ENCODE assay signal across 31 mouse cellular contexts in the genomic region with DNA sequence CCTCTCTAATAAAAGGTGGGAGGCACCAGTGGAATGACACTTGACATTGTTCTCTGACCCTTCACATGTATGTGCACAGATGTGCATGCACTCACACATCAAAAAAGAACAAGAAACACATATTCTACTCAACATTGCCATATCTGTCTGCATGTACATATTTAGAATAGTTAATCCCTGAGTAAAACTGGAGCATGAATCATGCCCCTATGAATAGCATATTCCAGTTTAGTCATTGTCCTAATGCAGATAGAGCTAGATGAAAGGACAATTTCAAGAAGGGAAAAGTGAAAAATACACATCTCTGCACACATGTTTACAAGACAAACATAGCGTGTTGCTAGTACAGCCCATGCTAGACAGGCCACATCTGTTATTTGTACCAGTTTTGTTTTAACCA. TPM values are rescaled to one million over a fixed set of nuclear protein-coding genes. Genes with fewer than 3 reads are reported as not detected.
DNase-seq lines count a peak whose midpoint lies in the region; TF ChIP-seq lines count a peak whose summit lies in the region.
"Had no signal": no experiment of that assay in that cellular context is flagged by ENCODE, and none has a peak within 500 bp of the region (broad histone marks: within the 10 kb centered on the region; RNA-seq: fewer than 3 reads in every experiment).

No protein-coding gene starts in this region.

- no peak overlapping the region for H3K4me3 ChIP-seq in left cerebral cortex, adult 2 months
- H3K4me3 ChIP-seq in cortical plate, adult 2 months (ENCODE audit: insufficient read depth, low read length) = no peak overlapping the region
- H3K4me3 ChIP-seq: forebrain, embryonic 10.5 days; forebrain, embryonic 13.5 days; heart, adult 2 months; heart, embryonic 10.5 days; heart, embryonic 13.5 days; hindbrain, embryonic 12.5 days; hindbrain, embryonic 15.5 days had no signal

- H3K27ac ChIP-seq in left cerebral cortex, adult 2 months = peak overlapping the region; percentile 85
- H3K27ac ChIP-seq in cortical plate, adult 2 months (ENCODE audit: insufficient read depth, low read length) = peak overlapping the region; percentile 48
- H3K27ac ChIP-seq: forebrain, embryonic 10.5 days; forebrain, embryonic 13.5 days; heart, adult 2 months; heart, embryonic 10.5 days; heart, embryonic 13.5 days; hindbrain, embryonic 12.5 days; hindbrain, embryonic 15.5 days had no signal

- peaks cover 3% of the 10 kb centered on the region for H3K4me1 ChIP-seq in cortical plate, adult 2 months (ENCODE audit: control insufficient read depth, insufficient read depth, low read length)
- H3K4me1 ChIP-seq: forebrain, embryonic 10.5 days; forebrain, embryonic 13.5 days; hindbrain, embryonic 12.5 days; hindbrain, embryonic 15.5 days had no signal

- no peak for TF ChIP-seq CTCF in left cerebral cortex, adult 2 months (IDR thresholded peaks at IDR 0.05)
- TF ChIP-seq CTCF in cortical plate, adult 2 months (IDR thresholded peaks at IDR 0.05; ENCODE audit: extremely low read depth, insufficient read depth, low read length) = no peak

- no peak for TF ChIP-seq POLR2A in cortical plate, adult 2 months (IDR thresholded peaks at IDR 0.05; ENCODE audit: extremely low read depth, insufficient read depth, low read length)

- intact Hi-C loops in left cerebral cortex, adult 2 months (cut with DNase I) = loop anchor here (2.0 kb wide), 1 partner anchor 56 kb away; no protein-coding TSS in a partner anchor
- intact Hi-C loops in left cerebral cortex, postnatal 4 days (cut with DNase I) = no loop called here

- DNase-seq in frontal cortex, adult 2 months (ENCODE audit: extremely low spot score in 1 of 2, low spot score in 1 of 2) = peak; percentile 28 to 51
- DNase-seq in frontal cortex, postnatal 25 days (ENCODE audit: low spot score in 2 of 2) = no peak
- DNase-seq in left cerebral cortex, adult 2 months (ENCODE audit: extremely low spot score in 1 of 2, low spot score in 2 of 2) = no peak
- no peak for DNase-seq in left cerebral cortex, postnatal 4 days
- peak; percentile 38 for DNase-seq in Muller cell, postnatal 12 days (ENCODE audit: inconsistent ontology term)
- no peak for DNase-seq in cerebellum, postnatal 14 days
- no peak for DNase-seq in spleen, postnatal 4 days (ENCODE audit: low spot score in 2 of 2)
- DNase-seq: adrenal gland, postnatal 10 days; adrenal gland, postnatal 36 days; cerebellum, adult 11 months; cerebellum, adult 2 months; cerebellum, adult 9-11 months; cerebellum, postnatal 36 days; gastrocnemius, postnatal 10 days; gastrocnemius, postnatal 36 days; heart, adult 2 months; heart, postnatal 14 days; heart, postnatal 4 days had no signal

RNA-seq across cellular contexts. Expression of a gene that starts 4.6 kb away (rescaled TPM):
- 0.32 and 0.40 TPM in 2 replicates for polyA plus RNA-seq in frontal cortex, adult 2 months (2012; rRNA removed)
- not detected for total RNA-seq in left cerebral cortex, adult 2 months (2021)
- total RNA-seq in left cerebral cortex, postnatal 4 days (2021) = not detected
- 0.38 and 0.50 TPM in 2 replicates for polyA plus RNA-seq in cortical plate, adult 2 months (2012; rRNA removed)
- total RNA-seq: adrenal gland, postnatal 36 days; granulocyte monocyte progenitor cell, adult 5-6 weeks; MEL had no signal
- polyA plus RNA-seq: C2C12; CD4-positive, CD25-positive, alpha-beta regulatory T cell, adult 4 months; forebrain, embryonic 10.5 days; intestine, embryonic 14.5 days; Patski had no signal

Comparison
In these comparisons a context has a peak if more than half of its experiments do, and no peak if none do; other contexts are left out.
1. DNase-seq: peak in frontal cortex, adult 2 months (2 of 2) and Muller cell, postnatal 12 days (single experiment); none in frontal cortex, postnatal 25 days (0 of 2), left cerebral cortex, adult 2 months (0 of 2), left cerebral cortex, postnatal 4 days (single experiment), cerebellum, postnatal 14 days (0 of 2) and spleen, postnatal 4 days (0 of 2).